Mouse (Mus musculus): ENCODE measurements around the gene Coq9. TPM values are rescaled to one million over a fixed set of nuclear protein-coding genes. Genes with fewer than 3 reads are reported as not detected.

Coq9 gene
- total and polyA plus RNA-seq, 3 experiments = 48.5 to 82.2 (median 68.8) TPM

DNA sequence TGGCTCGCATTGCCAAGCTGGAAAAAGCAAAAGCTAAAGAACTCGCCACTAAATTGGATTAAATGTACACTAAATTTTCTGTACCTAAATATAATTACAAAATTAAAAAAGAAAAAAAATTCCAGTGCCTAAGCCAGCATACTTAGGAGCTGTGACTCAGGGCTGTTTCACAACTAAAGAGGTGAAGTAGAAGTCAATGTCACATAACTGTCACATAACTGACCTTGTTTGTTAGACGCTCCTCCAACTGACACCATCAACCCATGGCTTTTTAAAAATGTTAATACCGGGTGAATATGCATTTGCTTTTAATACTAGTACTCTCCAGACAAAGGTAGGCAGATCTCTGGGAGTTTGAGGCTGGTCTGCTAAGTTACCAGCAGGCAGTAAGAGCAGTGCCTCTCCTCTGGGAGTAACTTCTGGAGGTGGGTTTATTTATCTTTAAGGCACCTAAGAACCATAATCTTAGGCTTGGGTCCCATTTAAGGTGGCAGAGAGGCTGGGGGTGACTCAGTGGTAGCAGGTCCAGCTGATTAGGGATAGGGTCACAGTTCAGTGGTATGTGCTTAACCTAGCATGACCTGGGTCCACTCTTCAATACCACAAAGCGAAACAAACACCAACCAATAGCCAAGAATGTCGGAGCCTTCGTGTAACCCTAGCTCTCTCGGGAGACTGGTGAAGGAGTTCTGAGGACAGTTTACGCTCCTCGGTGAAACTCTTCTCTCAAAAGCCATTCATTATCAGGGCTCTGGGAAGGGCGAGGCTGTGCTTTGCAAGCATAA lies 1.5 kb upstream of the Coq9 start:
- in situ Hi-C loops (cut with MboI; ENCODE audit: low pct_ligation_motif_present, low pct_unique_long_range_greater_than_20kb, low sequenced_read_pairs) (no loop called here), dilution Hi-C loops (cut with MboI; ENCODE audit: extremely low pct_ligation_motif_present, extremely low pct_unique_long_range_greater_than_20kb, low sequenced_read_pairs) (no loop called here)
- H3K27me3 ChIP-seq (replicated peaks) = no peaks in the 10 kb centered on the region
- H3K4me3 ChIP-seq (replicated peaks in 1 of 3; ENCODE audit: low read depth in 2 of 3, low read length in 2 of 3, poor library complexity in 1 of 3) = peak overlapping the region; percentile 16 to 96 (median 93)
- H3K4me2 ChIP-seq (ENCODE audit: insufficient read depth, low read depth, poor library complexity, severe bottlenecking) = peak overlapping the region; percentile 64
- TF ChIP-seq RCOR1 (conservative IDR thresholded peaks at IDR 0.05; ENCODE audit: low read depth, low read length) (no peak), TBP (conservative IDR thresholded peaks at IDR 0.05; ENCODE audit: low read depth, low read length) (no peak), UBTF (IDR thresholded peaks at IDR 0.05; ENCODE audit: low read depth, low read length) (no peak), ZNF384 (IDR thresholded peaks at IDR 0.05; ENCODE audit: low read depth, low read length) (no peak), IRF4 (IDR thresholded peaks at IDR 0.05; ENCODE audit: low read depth, low read length) (no peak), SIN3A (IDR thresholded peaks at IDR 0.05; ENCODE audit: low read length) (no peak), MXI1 (IDR thresholded peaks at IDR 0.05; ENCODE audit: low read depth, low read length) (no peak), GABPA (IDR thresholded peaks at IDR 0.05; ENCODE audit: insufficient replicate concordance, low read depth, low read length) (no peak), CHD1 (IDR thresholded peaks at IDR 0.05; ENCODE audit: low read depth, low read length) (no peak), MAX (IDR thresholded peaks at IDR 0.05; ENCODE audit: low read length) (no peak), POLR2A (IDR thresholded peaks at IDR 0.05; ENCODE audit: low read depth, low read length) (no peak), JUN (IDR thresholded peaks at IDR 0.05; ENCODE audit: insufficient read depth, low read depth, low read length) (no peak), RAD21 (IDR thresholded peaks at IDR 0.05; ENCODE audit: low read depth, low read length) (no peak), TCF12 (IDR thresholded peaks at IDR 0.05; ENCODE audit: low read depth, low read length) (no peak)
- H3K79me2 ChIP-seq (replicated peaks; ENCODE audit: control insufficient read depth, extremely low read depth, insufficient read depth, poor library complexity, severe bottlenecking) = peaks cover 38% of the 10 kb centered on the region
- H3K36me3 ChIP-seq (replicated peaks in 1 of 2; ENCODE audit: control insufficient read depth in 1 of 2, insufficient read depth in 1 of 2, low read length in 1 of 2) = peaks cover 9 to 20% of the 10 kb centered on the region in 2 experiments
- DNase-seq (ENCODE audit: extremely low read depth) = no peak
- no peaks in the 10 kb centered on the region for H3K9me3 ChIP-seq (replicated peaks; ENCODE audit: low read length)
- peaks cover 0 to 27% of the 10 kb centered on the region in 2 experiments; a peak in 2 of 4 replicates for H3K4me1 ChIP-seq (ENCODE audit: control insufficient read depth in 1 of 2, insufficient read depth in 2 of 2)
- no peak overlapping the region for H3K27ac ChIP-seq (ENCODE audit: insufficient read depth, low read depth)
- peak overlapping the region; percentile 86 for H3K9ac ChIP-seq (ENCODE audit: insufficient read depth, low read depth)

DNA sequence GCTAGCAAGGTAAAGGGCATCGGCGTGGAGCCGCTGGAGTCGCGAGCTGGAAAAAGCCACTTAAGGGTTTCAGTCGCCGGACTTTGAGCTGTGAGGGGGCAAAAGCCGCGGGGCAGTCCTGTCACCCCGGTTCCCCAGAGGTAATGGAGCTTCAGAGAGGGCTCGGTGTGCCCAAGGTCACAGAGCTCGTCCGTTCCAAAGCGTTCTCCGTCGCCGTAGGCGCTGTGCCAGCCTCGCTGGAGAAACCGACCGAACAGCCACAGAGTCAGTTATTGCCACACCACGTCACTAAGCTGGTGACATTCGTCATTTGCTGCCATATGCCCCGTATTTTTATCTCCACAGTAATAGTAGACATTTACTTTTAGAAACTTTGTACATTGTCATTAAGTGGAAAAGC lies 479 bp downstream of the Coq9 start:
- peak; percentile 64 for DNase-seq (ENCODE audit: extremely low read depth)
- Histone ChIP-seq H3K4me1 (ENCODE audit: control insufficient read depth in 1 of 2, insufficient read depth in 2 of 2) (peaks cover 0 to 22% of the 10 kb centered on the region in 2 experiments; a peak in 2 of 4 replicates), H3K4me2 (ENCODE audit: insufficient read depth, low read depth, poor library complexity, severe bottlenecking) (peak overlapping the region; percentile 1; the same call in 1 of the 2 replicates), H3K9ac (ENCODE audit: insufficient read depth, low read depth) (peak overlapping the region; percentile 93), H3K36me3 (replicated peaks in 1 of 2; ENCODE audit: control insufficient read depth in 1 of 2, insufficient read depth in 1 of 2, low read length in 1 of 2) (peaks cover 5 to 19% of the 10 kb centered on the region in 2 experiments), H3K9me3 (replicated peaks; ENCODE audit: low read length) (no peaks in the 10 kb centered on the region), H3K4me3 (replicated peaks in 1 of 3; ENCODE audit: low read depth in 2 of 3, low read length in 2 of 3, poor library complexity in 1 of 3) (peak overlapping the region; percentile 82 to 96 (median 94)), H3K27ac (ENCODE audit: insufficient read depth, low read depth) (peak overlapping the region; percentile 65), H3K79me2 (replicated peaks; ENCODE audit: control insufficient read depth, extremely low read depth, insufficient read depth, poor library complexity, severe bottlenecking) (peaks cover 28% of the 10 kb centered on the region), H3K27me3 (replicated peaks) (no peaks in the 10 kb centered on the region)
- in situ Hi-C loops (cut with MboI; ENCODE audit: low pct_ligation_motif_present, low pct_unique_long_range_greater_than_20kb, low sequenced_read_pairs) = no loop called here
- dilution Hi-C loops (cut with MboI; ENCODE audit: extremely low pct_ligation_motif_present, extremely low pct_unique_long_range_greater_than_20kb, low sequenced_read_pairs) = no loop called here
- TF ChIP-seq ZMIZ1 (IDR thresholded peaks at IDR 0.05; ENCODE audit: low read depth, low read length) = no peak
- TF ChIP-seq MAX (IDR thresholded peaks at IDR 0.05; ENCODE audit: low read length) = no peak
- TF ChIP-seq POLR2AphosphoS2 (IDR thresholded peaks at IDR 0.05; ENCODE audit: low read depth, low read length) = no peak
- TF ChIP-seq E2F4 (IDR thresholded peaks at IDR 0.05; ENCODE audit: insufficient replicate concordance, low read depth, low read length) = no peak
- no peak for TF ChIP-seq NRF1 (IDR thresholded peaks at IDR 0.05; ENCODE audit: low read depth, low read length)
- TF ChIP-seq GABPA (IDR thresholded peaks at IDR 0.05; ENCODE audit: insufficient replicate concordance, low read depth, low read length) = no peak
- TF ChIP-seq BHLHE40 (IDR thresholded peaks at IDR 0.05; ENCODE audit: low read depth, low read length) = no peak
- no peak for TF ChIP-seq ELF1 (IDR thresholded peaks at IDR 0.05; ENCODE audit: low read depth, low read length)
- TF ChIP-seq POLR2A (IDR thresholded peaks at IDR 0.05; ENCODE audit: low read depth, low read length) = no peak
- peak; percentile 9; the same call in 1 of the 2 replicates for TF ChIP-seq NELFE (IDR thresholded peaks at IDR 0.05; ENCODE audit: low read depth, low read length)
- TF ChIP-seq SIN3A (IDR thresholded peaks at IDR 0.05; ENCODE audit: low read length) = peak; percentile 62; the same call in 1 of the 2 replicates
- TF ChIP-seq CHD2 (IDR thresholded peaks at IDR 0.05; ENCODE audit: low read length) = no peak
- no peak for TF ChIP-seq EP300 (IDR thresholded peaks at IDR 0.05; ENCODE audit: low read length)
- no peak for TF ChIP-seq SMC3 (IDR thresholded peaks at IDR 0.05; ENCODE audit: low read depth, low read length)
- no peak for TF ChIP-seq JUND (conservative IDR thresholded peaks at IDR 0.05; ENCODE audit: low read depth, low read length)
- TF ChIP-seq IRF4 (IDR thresholded peaks at IDR 0.05; ENCODE audit: low read depth, low read length) = no peak
- no peak for TF ChIP-seq RAD21 (IDR thresholded peaks at IDR 0.05; ENCODE audit: low read depth, low read length)
- TF ChIP-seq KAT2A (IDR thresholded peaks at IDR 0.05; ENCODE audit: insufficient replicate concordance, low read length) = no peak
- no peak for TF ChIP-seq ZKSCAN1 (IDR thresholded peaks at IDR 0.05; ENCODE audit: borderline replicate concordance, low read depth, low read length)
- TF ChIP-seq ETS1 (conservative IDR thresholded peaks at IDR 0.05; ENCODE audit: low read depth, low read length) = no peak
- no peak for TF ChIP-seq ZNF384 (IDR thresholded peaks at IDR 0.05; ENCODE audit: low read depth, low read length)
- no peak for TF ChIP-seq USF2 (conservative IDR thresholded peaks at IDR 0.05; ENCODE audit: low read depth, low read length)
- TF ChIP-seq MEF2A (IDR thresholded peaks at IDR 0.05; ENCODE audit: borderline replicate concordance, low read depth, low read length) = no peak
- TF ChIP-seq CTCF (conservative IDR thresholded peaks at IDR 0.05 in 1 of 2, IDR thresholded peaks at IDR 0.05 in 1 of 2; ENCODE audit: low read depth in 2 of 2, low read length in 2 of 2) = no peak

Data from CH12.LX (cell line).